Mouse (Mus musculus) liver, embryonic 15.5 days (tissue): ENCODE results near the gene Clhc1. TPM values are rescaled to one million over a fixed set of nuclear protein-coding genes. Genes with fewer than 3 reads are reported as not detected.

Experiments
- ATAC-seq: fragments of 200-750 bp; cut with Nextera tagmentation; 2 replicates; pipeline ENCODE4 v1.8.0; 2017; ENCODE audit warnings: moderate number of reproducible peaks, mild to moderate bottlenecking, moderate library complexity; ENCODE audit not compliant: insufficient read depth
- H3K27ac ChIP-seq: fragments of 300-500 bp; sonication (generic); replicated peaks from 2 replicates; pipeline ENCODE4 v1.5.1; 2015; ENCODE audit warnings: mild to moderate bottlenecking, inconsistent platforms
- H3K27me3 ChIP-seq: fragments of 300-500 bp; sonication (generic); 2 replicates; pipeline ENCODE4 v1.6.1; 2015; ENCODE audit warnings: mild to moderate bottlenecking, inconsistent platforms
- H3K36me3 ChIP-seq: fragments of 300-500 bp; sonication (generic); replicated peaks from 2 replicates; pipeline ENCODE4 v1.6.1; 2015; ENCODE audit warnings: moderate library complexity, mild to moderate bottlenecking, inconsistent platforms
- H3K4me1 ChIP-seq: fragments of 300-500 bp; sonication (generic); replicated peaks from 2 replicates; pipeline ENCODE4 v1.6.1; 2015; ENCODE audit warnings: inconsistent platforms
- H3K4me2 ChIP-seq: fragments of 300-500 bp; sonication (generic); 2 replicates; pipeline ENCODE4 v1.6.1; 2015; ENCODE audit warnings: moderate library complexity, mild to moderate bottlenecking, inconsistent platforms
- H3K4me3 ChIP-seq: fragments of 300-500 bp; sonication (generic); replicated peaks from 2 replicates; pipeline ENCODE4 v1.5.1; 2015; ENCODE audit warnings: mild to moderate bottlenecking, inconsistent platforms
- H3K9ac ChIP-seq: fragments of 300-500 bp; sonication (generic); 2 replicates; pipeline ENCODE4 v1.6.1; 2015; ENCODE audit warnings: moderate library complexity, mild to moderate bottlenecking, inconsistent platforms
- H3K9me3 ChIP-seq: fragments of 300-500 bp; sonication (generic); replicated peaks from 2 replicates; pipeline ENCODE4 v1.6.1; 2016; ENCODE audit warnings: inconsistent platforms
- WGBS: fragments of 180-500 bp; shearing (Covaris S2); methylation state at CpG from one replicate; pipeline ENCODE4 v1.1.7; 2015; ENCODE audit warnings: mixed read lengths; ENCODE audit not compliant: insufficient replicate concordance; 5-methylcytosine and 5-hydroxymethylcytosine counted together
- polyA plus RNA-seq: library from polyadenylated mRNA; unstranded; fragments of >200 nt; fragmentation: Nextera tagmentation; extraction: Ambion mirVana; gene quantifications from 2 replicates; pipeline ENCODE4 v1.2.1, GENCODE M21; 2015

Gene Clhc1
- polyA plus RNA-seq, result 0.08 TPM in 1 of 2 replicates, not detected in the other

GRCm38 (mm10) chr11:29547752-29548503, at the start of gene Clhc1, which contains the start of gene Rps27a:
Clhc1 (plus strand) TSS chr11:29547950.
Rps27a (minus strand) TSS chr11:29548109.
- ATAC-seq, result peak; percentile 97
- H3K9me3 ChIP-seq, result no peaks in the 10 kb centered on the region
- peaks cover 37% of the 10 kb centered on the region for H3K36me3 ChIP-seq
- H3K4me2 ChIP-seq, result peak within 1 kb of the TSS; percentile 78
- H3K27me3 ChIP-seq, result no peaks in the 10 kb centered on the region
- H3K4me3 ChIP-seq, result peak within 1 kb of the TSS; percentile 84
- peak within 1 kb of the TSS; percentile 88 for H3K27ac ChIP-seq
- WGBS, result under 1% methylated on average over 46 of the region's 46 CpGs
- peak within 1 kb of the TSS; percentile 81 for H3K9ac ChIP-seq
- peaks cover 20% of the 10 kb centered on the region for H3K4me1 ChIP-seq

GRCm38 (mm10) chr11:29503948-29504893, 43.5 kb upstream of the Clhc1 start:
- 0 out of 2 replicates have a peak, but pooled peaks cover 4% of the 10 kb centered on the region for H3K36me3 ChIP-seq
- no peak overlapping the region for H3K4me3 ChIP-seq
- peak overlapping the region; percentile 48 for H3K27ac ChIP-seq
- no peak overlapping the region for H3K9ac ChIP-seq
- H3K9me3 ChIP-seq, result no peaks in the 10 kb centered on the region
- peak overlapping the region; percentile 6 for H3K4me2 ChIP-seq
- peaks cover 16% of the 10 kb centered on the region for H3K4me1 ChIP-seq
- ATAC-seq, result peak; percentile 84
- no peaks in the 10 kb centered on the region for H3K27me3 ChIP-seq
- 49% methylated on average over 10 of the region's 10 CpGs for WGBS

GRCm38 (mm10) chr11:29504899-29505625, 42.7 kb upstream of the Clhc1 start:
- Histone ChIP-seq H3K27ac (peak overlapping the region; percentile 48; the same call in 1 of the 2 replicates), H3K4me2 (peak overlapping the region; percentile 6), H3K4me1 (peaks cover 16% of the 10 kb centered on the region), H3K9ac (no peak overlapping the region), H3K36me3 (no peaks in the 10 kb centered on the region), H3K27me3 (no peaks in the 10 kb centered on the region), H3K9me3 (no peaks in the 10 kb centered on the region), H3K4me3 (no peak overlapping the region)
- 36% methylated on average over 2 of the region's 2 CpGs for WGBS
- peak; percentile 58 for ATAC-seq

GRCm38 (mm10) chr11:29509421-29509820, 38.3 kb upstream of the Clhc1 start:
- H3K27me3 ChIP-seq, result no peaks in the 10 kb centered on the region
- H3K4me3 ChIP-seq, result no peak overlapping the region
- 85% methylated on average over 1 of the region's 1 CpGs for WGBS

GRCm38 (mm10) chr11:29512818-29513535, 34.8 kb upstream of the Clhc1 start:
- Histone ChIP-seq H3K27ac (no peak overlapping the region), H3K36me3 (peaks cover 20% of the 10 kb centered on the region), H3K4me2 (no peak overlapping the region), H3K4me1 (peaks cover 15% of the 10 kb centered on the region), H3K9ac (no peak overlapping the region), H3K4me3 (no peak overlapping the region), H3K9me3 (no peaks in the 10 kb centered on the region), H3K27me3 (no peaks in the 10 kb centered on the region)
- ATAC-seq, result no peak
- WGBS, result 80% methylated on average over 4 of the region's 4 CpGs

More at GRCm38 (mm10) chr11:29509421-29509820, 38.3 kb upstream of the Clhc1 start:
- no peak for ATAC-seq
- Histone ChIP-seq H3K27ac (no peak overlapping the region), H3K36me3 (peaks cover 20% of the 10 kb centered on the region), H3K9ac (no peak overlapping the region), H3K9me3 (no peaks in the 10 kb centered on the region), H3K4me1 (peaks cover 15% of the 10 kb centered on the region), H3K4me2 (no peak overlapping the region)

- WGBS, result 4% methylated on average over 10 of the region's 10 CpGs
- Histone ChIP-seq H3K4me1 (peaks cover 15% of the 10 kb centered on the region), H3K4me3 (peak overlapping the region; percentile 85), H3K27ac (peak overlapping the region; percentile 87), H3K9ac (peak overlapping the region; percentile 83), H3K36me3 (peaks cover 20% of the 10 kb centered on the region), H3K9me3 (no peaks in the 10 kb centered on the region), H3K27me3 (no peaks in the 10 kb centered on the region), H3K4me2 (peak overlapping the region; percentile 77)
- no peak for ATAC-seq
Observed at GRCm38 (mm10) chr11:29514325-29514681, 33.4 kb upstream of the Clhc1 start.

- Histone ChIP-seq H3K4me3 (peak within 1 kb of the TSS; percentile 85), H3K27ac (peak within 1 kb of the TSS; percentile 87), H3K9me3 (no peaks in the 10 kb centered on the region), H3K27me3 (no peaks in the 10 kb centered on the region), H3K9ac (peak within 1 kb of the TSS; percentile 83), H3K4me1 (peaks cover 15% of the 10 kb centered on the region), H3K36me3 (peaks cover 20% of the 10 kb centered on the region), H3K4me2 (peak within 1 kb of the TSS; percentile 77)
- peak; percentile 100 for ATAC-seq
- WGBS, result 1% methylated on average over 40 of the region's 40 CpGs
Observed at GRCm38 (mm10) chr11:29514682-29515412, 32.9 kb upstream of the Clhc1 start, which contains the start of gene Prorsd1. Prorsd1 (minus strand) TSS chr11:29515033.

GRCm38 (mm10) chr11:29525988-29526794, 21.6 kb upstream of the Clhc1 start, which contains the start of gene Mtif2:
Mtif2 (plus strand) TSS chr11:29526408.
- Histone ChIP-seq H3K4me1 (peaks cover 25% of the 10 kb centered on the region), H3K4me3 (peak within 1 kb of the TSS; percentile 87), H3K9ac (peak within 1 kb of the TSS; percentile 73), H3K4me2 (peak within 1 kb of the TSS; percentile 76), H3K36me3 (peaks cover 12% of the 10 kb centered on the region; the same call in 1 of the 2 replicates), H3K27me3 (no peaks in the 10 kb centered on the region), H3K27ac (peak within 1 kb of the TSS; percentile 82), H3K9me3 (no peaks in the 10 kb centered on the region)
- WGBS, result 2% methylated on average over 47 of the region's 47 CpGs
- peak; percentile 97 for ATAC-seq

- Histone ChIP-seq H3K4me3 (no peak overlapping the region), H3K4me2 (no peak overlapping the region), H3K27ac (no peak overlapping the region), H3K9me3 (no peaks in the 10 kb centered on the region), H3K9ac (no peak overlapping the region), H3K4me1 (no peaks in the 10 kb centered on the region), H3K36me3 (peaks cover 66% of the 10 kb centered on the region), H3K27me3 (no peaks in the 10 kb centered on the region)
- no peak for ATAC-seq
- 75% methylated on average over 1 of the region's 1 CpGs for WGBS
Observed at GRCm38 (mm10) chr11:29538201-29538600, 9.5 kb upstream of the Clhc1 start.
